Mouse (Mus musculus): ENCODE measurements around the gene Gm10840. TPM values are rescaled to one million over a fixed set of nuclear protein-coding genes. Genes with fewer than 3 reads are reported as not detected.

Gm10840 gene
- total RNA-seq, 2 experiments from 2014 or later, result not detected

DNA sequence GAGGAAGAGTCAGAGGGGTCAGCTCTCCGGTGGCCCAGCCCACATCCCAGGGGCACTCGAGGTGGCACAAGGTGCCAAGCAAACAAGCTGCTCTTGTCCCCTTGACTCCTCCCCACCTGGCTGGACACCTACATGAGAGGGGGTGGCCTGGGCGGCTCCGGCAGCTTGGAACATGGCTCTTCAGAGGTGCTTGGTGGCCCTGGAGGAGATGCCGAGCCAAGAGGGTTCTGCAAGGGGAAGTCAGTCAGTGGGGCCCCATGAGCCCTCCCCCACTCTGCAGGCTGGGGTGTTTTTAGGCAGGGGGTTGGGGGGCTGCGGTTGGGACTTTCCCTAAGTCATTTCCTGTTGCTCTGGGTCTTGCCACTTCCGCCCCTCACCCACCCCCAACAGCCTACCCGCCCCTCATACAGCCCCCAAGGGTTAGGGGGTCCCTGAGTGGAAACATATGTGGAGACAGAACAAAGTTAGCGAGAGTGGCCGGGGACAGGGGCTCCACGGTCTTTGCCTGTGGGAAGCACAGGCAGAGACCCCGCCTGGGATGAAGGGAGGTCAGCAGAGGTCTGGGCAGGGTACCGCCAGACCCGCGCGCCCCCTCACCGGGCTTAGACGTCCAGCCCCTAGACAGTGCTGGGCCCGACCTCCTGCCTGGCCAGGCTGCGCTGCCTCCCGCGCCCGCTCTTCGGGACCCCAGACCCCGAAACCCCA, 1.3 kb upstream of the Gm10840 start:
- DNase-seq (ENCODE audit: low spot score in 2 of 2), result peak in 1 of 2 experiments; percentile 60
- intact Hi-C loops (cut with DNase I), result no loop called here

DNA sequence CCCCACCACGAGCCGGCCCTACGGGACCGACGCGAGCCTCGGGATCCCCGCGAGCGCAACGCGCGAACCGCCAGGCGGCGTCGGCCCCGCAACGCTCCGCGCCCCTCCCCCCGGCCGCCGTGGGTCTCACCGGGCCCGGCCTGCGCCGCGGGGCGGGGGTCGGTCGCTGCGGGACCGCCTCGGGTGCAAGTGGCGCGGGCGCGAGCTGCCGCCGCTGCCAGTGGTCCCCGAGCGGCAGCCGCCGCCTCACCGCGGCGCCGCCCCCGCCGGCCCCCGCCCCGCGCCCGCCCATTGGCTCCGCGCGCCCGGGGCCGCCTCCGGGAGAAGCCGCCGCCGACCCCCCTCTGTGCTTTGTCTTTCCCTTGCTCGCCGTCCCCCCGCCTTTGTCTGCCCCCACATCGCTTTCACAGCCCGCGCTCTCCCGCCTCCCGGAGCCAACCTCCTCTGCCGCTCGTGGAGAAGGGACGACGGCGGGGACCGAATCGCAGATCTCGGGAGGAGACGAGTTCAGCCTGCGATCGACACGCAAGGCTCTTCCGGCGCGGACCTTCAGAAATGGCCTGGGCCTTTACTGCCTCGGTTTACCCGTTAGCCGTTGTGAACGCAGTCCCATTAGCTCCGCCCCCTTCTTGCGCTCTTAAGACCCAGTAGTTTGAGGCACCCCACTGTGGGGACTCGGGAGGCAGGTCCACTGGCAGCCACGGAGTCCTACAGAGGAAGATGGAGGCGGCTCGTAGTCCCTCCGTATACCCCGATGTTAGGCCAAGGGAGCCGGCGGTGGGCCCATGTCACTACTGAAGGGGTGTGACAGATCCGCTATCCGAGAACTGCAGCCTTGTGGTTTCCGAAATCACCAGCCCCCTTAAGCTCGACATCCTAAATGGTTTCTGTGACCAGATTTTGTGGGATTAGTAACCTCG, 469 bp upstream of the Gm10840 start:
- intact Hi-C loops (cut with DNase I), result loop anchor here (2.0 kb wide), 2 partner anchors 57 to 75 kb away; partner anchors contain the start of genes Ccdc47, Ddx42 and Map3k3
- peak; percentile 82 to 84 for DNase-seq (ENCODE audit: low spot score in 2 of 2)

DNA sequence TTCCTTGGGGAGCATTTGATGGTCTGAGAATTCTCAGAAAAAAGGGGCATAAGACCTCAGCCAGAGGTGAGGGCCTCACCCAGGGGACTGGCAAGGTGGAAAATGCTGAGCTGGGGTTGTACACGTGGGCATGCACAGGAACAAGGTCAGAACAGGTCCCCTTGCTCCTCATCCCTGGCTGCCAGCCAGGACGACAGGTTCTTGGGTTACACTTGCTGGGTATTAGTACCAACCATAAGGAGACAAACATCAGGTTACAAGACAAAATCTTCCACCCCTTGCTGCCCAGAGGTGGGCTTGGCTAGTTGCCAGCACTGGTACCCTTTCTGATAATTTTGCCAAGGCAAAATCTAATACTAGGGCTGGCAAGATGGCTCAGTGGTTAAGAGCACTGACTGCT, 1.6 kb downstream of the Gm10840 start:
- intact Hi-C loops (cut with DNase I), result no loop called here
- no peak for DNase-seq (ENCODE audit: low spot score in 2 of 2)

- no peak for DNase-seq (ENCODE audit: low spot score in 2 of 2)
- intact Hi-C loops (cut with DNase I), result no loop called here
Observed at GRCm38 (mm10) chr11:106163546-106163945, 2.9 kb downstream of the Gm10840 start.

DNA sequence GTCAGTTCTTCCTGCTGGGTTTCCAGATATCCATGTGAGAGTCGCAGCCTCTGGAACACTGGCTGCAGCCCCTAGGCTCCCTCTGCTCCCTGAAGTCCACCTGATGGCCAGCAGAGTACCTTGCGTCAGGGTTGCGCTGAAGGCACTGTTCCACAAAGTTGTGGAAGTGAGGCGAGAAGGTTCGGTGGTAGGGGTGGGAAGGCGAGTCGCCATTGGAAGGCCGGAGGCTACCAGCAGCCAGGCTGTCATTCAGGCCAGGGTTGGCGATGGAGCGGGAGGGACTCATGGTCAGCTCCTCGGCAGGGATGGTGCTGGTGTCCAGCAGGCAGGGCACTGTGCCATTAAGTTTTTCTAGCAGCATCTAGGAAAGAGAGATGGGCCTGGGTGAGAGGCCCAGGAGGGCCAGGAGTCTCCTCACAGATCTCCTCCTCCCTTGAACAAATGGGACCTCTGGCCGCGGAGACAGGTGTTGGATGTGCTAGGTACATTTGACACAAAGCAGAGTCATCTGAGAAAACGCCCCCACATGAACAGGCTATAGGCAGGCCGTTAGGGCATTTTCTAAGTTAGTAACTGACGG, 4.0 kb downstream of the Gm10840 start:
- DNase-seq (ENCODE audit: low spot score in 2 of 2), result no peak
- intact Hi-C loops (cut with DNase I), result no loop called here

GRCm38 (mm10) chr11:106167435-106167834, 6.8 kb downstream of the Gm10840 start:
- intact Hi-C loops (cut with DNase I), result no loop called here
- DNase-seq (ENCODE audit: low spot score in 2 of 2), result no peak

GRCm38 (mm10) chr11:106170807-106171206, 10.2 kb downstream of the Gm10840 start:
- no peak for DNase-seq (ENCODE audit: low spot score in 2 of 2)
- intact Hi-C loops (cut with DNase I), result no loop called here

DNA sequence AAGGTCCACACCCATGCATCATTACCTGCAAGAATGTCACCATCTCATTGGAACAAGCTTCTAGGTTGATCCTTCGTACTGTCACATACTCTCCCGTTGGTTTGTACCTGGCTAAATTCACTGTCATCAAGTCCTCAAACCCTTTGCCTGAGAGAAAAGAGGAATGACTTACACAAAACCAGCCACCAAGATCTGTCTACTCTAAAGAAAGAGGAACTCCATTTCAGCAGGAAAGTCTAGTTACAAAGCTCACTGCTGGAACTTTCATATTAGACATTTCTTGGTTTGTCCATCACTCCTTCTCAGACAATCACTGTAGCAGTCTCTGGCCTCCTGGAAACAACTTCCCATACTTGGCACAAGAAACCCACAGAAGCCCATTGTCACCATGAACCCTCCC, 12.6 kb downstream of the Gm10840 start:
- intact Hi-C loops (cut with DNase I), result no loop called here
- no peak for DNase-seq (ENCODE audit: low spot score in 2 of 2)

- intact Hi-C loops (cut with DNase I), result no loop called here
- no peak for DNase-seq (ENCODE audit: low spot score in 2 of 2)
Observed at GRCm38 (mm10) chr11:106174372-106174771, 13.7 kb downstream of the Gm10840 start.

DNA sequence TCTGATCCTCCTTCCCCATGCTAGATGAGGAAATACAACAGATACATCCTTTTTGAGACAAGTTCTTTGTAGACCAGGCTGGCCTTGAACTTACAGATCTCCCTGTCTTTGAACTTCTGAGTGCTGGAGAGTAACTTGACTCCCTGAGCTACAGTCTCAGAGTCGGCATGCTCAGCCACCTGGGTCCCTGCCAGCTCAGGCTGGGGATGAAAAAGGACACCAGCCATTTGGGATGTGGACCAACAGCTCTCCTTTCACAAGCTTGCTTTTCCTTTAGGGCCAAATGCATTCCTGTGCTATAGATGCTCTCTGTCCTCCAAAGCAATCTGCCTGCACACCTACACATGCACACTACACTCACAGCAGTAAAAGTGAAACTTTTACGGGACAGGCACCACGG, 14.4 kb downstream of the Gm10840 start:
- intact Hi-C loops (cut with DNase I), result no loop called here
- DNase-seq (ENCODE audit: low spot score in 2 of 2), result no peak

- intact Hi-C loops (cut with DNase I), result no loop called here
- DNase-seq (ENCODE audit: low spot score in 2 of 2), result no peak
Observed at GRCm38 (mm10) chr11:106176372-106176771, 15.7 kb downstream of the Gm10840 start.

GRCm38 (mm10) chr11:106178036-106178782, 17.6 kb downstream of the Gm10840 start:
- intact Hi-C loops (cut with DNase I), result no loop called here
- no peak for DNase-seq (ENCODE audit: low spot score in 2 of 2)

DNA sequence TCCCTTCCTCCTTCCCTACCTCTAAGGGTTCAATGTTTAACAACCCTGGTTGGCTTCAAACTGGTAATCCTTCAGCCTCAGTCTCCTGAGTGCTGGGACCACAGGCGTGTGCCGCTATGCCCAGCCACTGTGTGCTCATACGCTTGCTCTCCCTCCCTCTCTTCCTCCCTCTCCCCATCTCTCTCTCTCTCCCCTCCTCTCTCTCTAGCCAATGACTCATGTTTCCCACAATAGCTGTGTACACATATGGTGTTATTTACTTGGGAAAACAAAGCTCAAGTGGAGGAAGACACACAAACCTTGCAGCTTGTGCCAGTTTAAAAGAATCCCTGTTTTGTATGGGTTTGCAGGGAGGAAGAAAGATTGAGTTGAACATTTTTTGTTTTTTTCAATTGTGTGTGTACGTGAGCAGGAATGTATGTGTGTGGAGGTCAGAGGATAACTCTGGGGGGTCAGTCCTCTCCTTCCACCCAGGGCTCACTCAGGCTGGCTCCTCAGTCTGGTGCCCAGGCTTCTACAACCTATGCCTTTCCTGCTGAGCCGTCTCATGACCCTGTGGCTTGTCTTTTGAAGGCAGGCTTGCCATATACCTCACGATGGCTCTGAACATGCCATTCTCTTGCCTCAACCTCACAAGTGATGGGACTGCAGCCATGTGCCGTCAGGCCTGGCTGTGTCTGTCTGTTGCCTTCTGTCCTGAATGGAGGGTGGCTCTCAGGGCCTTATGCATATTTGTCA, 19.2 kb downstream of the Gm10840 start:
- DNase-seq (ENCODE audit: low spot score in 2 of 2), result peak; percentile 57 to 84
- intact Hi-C loops (cut with DNase I), result loop anchor here (1.0 kb wide), 1 partner anchor 19 kb away; no protein-coding TSS in a partner anchor

- intact Hi-C loops (cut with DNase I), result no loop called here
- DNase-seq (ENCODE audit: low spot score in 2 of 2), result no peak
Observed at GRCm38 (mm10) chr11:106180449-106180801, 19.8 kb downstream of the Gm10840 start.

GRCm38 (mm10) chr11:106187326-106187725, 26.7 kb downstream of the Gm10840 start:
- no peak for DNase-seq (ENCODE audit: low spot score in 2 of 2)
- intact Hi-C loops (cut with DNase I), result no loop called here

DNA sequence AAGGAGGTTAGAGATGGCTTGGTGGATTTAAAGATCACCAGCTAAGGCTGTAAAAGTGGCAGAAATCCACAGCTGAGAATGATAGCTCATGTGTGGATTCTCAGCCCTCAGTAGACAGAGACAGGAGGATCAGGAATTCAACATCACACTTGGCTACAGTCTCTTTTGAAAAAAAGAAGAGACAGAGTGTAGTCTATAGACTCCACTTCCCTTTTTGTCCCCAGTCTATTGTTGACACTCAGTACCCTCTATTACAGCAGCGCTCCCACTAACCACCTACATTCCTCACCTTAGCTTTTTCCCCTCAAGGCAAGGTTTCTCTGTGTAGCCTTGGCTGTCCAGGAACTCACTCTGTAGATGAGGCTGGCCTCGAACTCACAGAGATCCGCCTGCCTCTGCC, 31.1 kb downstream of the Gm10840 start:
- intact Hi-C loops (cut with DNase I), result loop anchor here (2.0 kb wide), 1 partner anchor 25 kb away; the partner anchor contains the start of genes Ccdc47 and Ddx42
- no peak for DNase-seq (ENCODE audit: low spot score in 2 of 2)

- no peak for DNase-seq (ENCODE audit: low spot score in 2 of 2)
- intact Hi-C loops (cut with DNase I), result loop anchor here (2.0 kb wide), 1 partner anchor 25 kb away; the partner anchor contains the start of genes Ccdc47 and Ddx42
Observed at GRCm38 (mm10) chr11:106192241-106192640, 31.6 kb downstream of the Gm10840 start.

DNA sequence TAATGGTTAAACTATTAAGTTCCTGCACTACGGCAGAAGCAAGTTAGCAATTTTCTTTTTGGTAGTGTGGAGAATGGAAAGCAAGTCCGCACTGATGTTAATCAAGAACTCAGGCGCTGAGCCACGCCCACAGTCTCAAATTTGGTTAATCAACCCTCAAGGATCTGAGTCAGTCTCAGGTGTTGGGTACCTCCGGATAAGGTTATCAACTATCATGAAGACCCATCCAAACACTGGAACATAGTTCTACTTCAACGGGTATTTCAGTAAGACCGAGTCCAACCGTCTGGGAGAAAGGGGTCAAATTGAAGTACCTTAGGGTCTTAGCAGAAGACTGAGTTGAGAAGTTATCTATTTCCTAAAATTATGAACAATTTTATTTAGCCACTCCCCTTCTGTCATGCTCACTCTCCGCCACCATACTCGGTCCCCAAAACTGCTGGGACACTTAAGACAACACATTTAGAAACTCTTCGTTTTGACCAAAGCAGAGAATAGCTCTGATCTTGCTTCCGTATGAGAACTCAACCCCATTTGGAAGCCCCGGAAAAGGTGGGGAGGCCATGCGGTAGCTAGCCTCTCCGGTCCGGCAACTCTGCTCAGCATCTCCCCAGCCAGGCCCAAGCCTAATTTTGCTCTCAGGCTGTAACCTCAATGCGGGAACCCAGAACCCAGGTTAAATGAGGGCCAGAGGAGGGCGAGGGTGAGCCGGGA, 32.2 kb downstream of the Gm10840 start:
- intact Hi-C loops (cut with DNase I), result loop anchor here (1.0 to 2.0 kb wide), 2 partner anchors 24 to 35 kb away; partner anchors contain the start of genes Ccdc47 and Ddx42
- no peak for DNase-seq (ENCODE audit: low spot score in 2 of 2)
